Mouse (Mus musculus) forebrain, postnatal 0 days (tissue): ENCODE results near the gene Il27. TPM values are rescaled to one million over a fixed set of nuclear protein-coding genes. Genes with fewer than 3 reads are reported as not detected.

Source experiments
- ATAC-seq: fragments of 200-750 bp; cut with Nextera tagmentation; 2 replicates; pipeline ENCODE4 v1.8.0; 2017; ENCODE audit warnings: mild to moderate bottlenecking, moderate library complexity
- DNase-seq: peaks from one replicate; pipeline ENCODE4 v3.0.0-alpha.2; 2015
- H3K27ac ChIP-seq: fragments of 300-500 bp; sonication (generic); 2 replicates; pipeline ENCODE4 v1.5.1; 2014; ENCODE audit warnings: low read depth, mild to moderate bottlenecking, antibody characterized with exemption, low read length, moderate library complexity, mixed read lengths
- H3K27me3 ChIP-seq: fragments of 300-500 bp; sonication (generic); 2 replicates; pipeline ENCODE4 v1.6.1; 2014; ENCODE audit warnings: mild to moderate bottlenecking, low read length, mixed read lengths; ENCODE audit not compliant: insufficient read depth
- H3K36me3 ChIP-seq: fragments of 300-500 bp; sonication (generic); 2 replicates; pipeline ENCODE4 v1.6.1; 2014; ENCODE audit warnings: mild to moderate bottlenecking, moderate library complexity; ENCODE audit not compliant: insufficient read depth
- H3K4me1 ChIP-seq: fragments of 300-500 bp; sonication (generic); 2 replicates; pipeline ENCODE4 v1.6.1; 2014; ENCODE audit warnings: antibody characterized with exemption; ENCODE audit not compliant: insufficient read depth
- H3K4me2 ChIP-seq: fragments of 300-500 bp; sonication (generic); 2 replicates; pipeline ENCODE4 v1.6.1; 2014; ENCODE audit warnings: low read depth, mild to moderate bottlenecking, moderate library complexity
- H3K4me3 ChIP-seq: fragments of 300-500 bp; sonication (generic); 2 replicates; pipeline ENCODE4 v1.5.1; 2014; ENCODE audit warnings: low read depth, low read length, mixed read lengths
- H3K9ac ChIP-seq: fragments of 300-500 bp; sonication (generic); 2 replicates; pipeline ENCODE4 v1.6.1; 2014; ENCODE audit warnings: mild to moderate bottlenecking
- H3K9me3 ChIP-seq: fragments of 300-500 bp; sonication (generic); 2 replicates; pipeline ENCODE4 v1.6.1; 2016; ENCODE audit warnings: low read length
- CTCF ChIP-seq: sonication (generic); IDR thresholded peaks from 2 replicates; pipeline ENCODE4 v1.5.1; 2016; ENCODE audit warnings: antibody characterized with exemption, control low read depth, low read depth
- WGBS: fragments of 180-500 bp; shearing (Covaris S2); extraction: QIAGEN DNeasy Blood & Tissue Kit; methylation state at CpG from one replicate; pipeline ENCODE4 v1.1.7; 2014; 5-methylcytosine and 5-hydroxymethylcytosine counted together
- polyA plus RNA-seq: library from polyadenylated mRNA; unstranded; fragments of >200 nt; fragmentation: Nextera tagmentation; extraction: Ambion mirVana; gene quantifications from 2 replicates; pipeline ENCODE4 v1.2.1, GENCODE M21; 2015
- total RNA-seq: library from RNA; depleted of rRNA; stranded (reverse); fragments of >200 nt; gene quantifications from 2 replicates; pipeline ENCODE4 v1.2.3, GENCODE M21; 2014

Il27 gene
- total and polyA plus RNA-seq, 2 experiments from 2014 or later: not detected

DNA sequence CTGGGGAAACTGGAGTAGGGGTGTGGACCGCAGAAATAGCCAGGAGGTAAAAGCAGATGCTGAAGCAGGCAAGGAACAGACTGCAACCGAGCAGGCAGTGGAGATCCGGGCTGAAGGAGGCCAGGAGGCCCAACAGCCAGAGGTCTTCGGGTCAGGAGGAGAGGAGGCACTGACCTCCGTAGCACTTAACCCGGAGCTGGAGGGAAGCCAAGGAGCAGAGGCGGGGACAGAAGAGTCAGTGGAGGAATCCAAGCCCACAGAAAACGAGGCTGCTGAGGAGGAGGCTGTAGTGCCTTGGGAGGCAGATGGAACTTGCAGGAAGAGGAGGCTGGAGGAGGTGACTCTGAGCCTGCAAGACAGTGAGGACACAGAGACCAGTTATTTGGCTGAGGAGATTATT is 7.9 kb downstream of the Il27 start:
- H3K27ac ChIP-seq: no peak overlapping the region
- H3K4me1 ChIP-seq: peaks cover 8% of the 10 kb centered on the region
- H3K9me3 ChIP-seq: no peaks in the 10 kb centered on the region
- H3K27me3 ChIP-seq: 0 out of 2 replicates have a peak, but pooled peaks cover 3% of the 10 kb centered on the region
- H3K4me3 ChIP-seq: no peak overlapping the region
- no peak overlapping the region for H3K4me2 ChIP-seq
- ATAC-seq (no peak), DNase-seq (no peak)
- 68% methylated on average over 8 of the region's 8 CpGs for WGBS
- H3K9ac ChIP-seq: no peak overlapping the region
- H3K36me3 ChIP-seq: no peaks in the 10 kb centered on the region
- TF ChIP-seq CTCF: no peak

DNA sequence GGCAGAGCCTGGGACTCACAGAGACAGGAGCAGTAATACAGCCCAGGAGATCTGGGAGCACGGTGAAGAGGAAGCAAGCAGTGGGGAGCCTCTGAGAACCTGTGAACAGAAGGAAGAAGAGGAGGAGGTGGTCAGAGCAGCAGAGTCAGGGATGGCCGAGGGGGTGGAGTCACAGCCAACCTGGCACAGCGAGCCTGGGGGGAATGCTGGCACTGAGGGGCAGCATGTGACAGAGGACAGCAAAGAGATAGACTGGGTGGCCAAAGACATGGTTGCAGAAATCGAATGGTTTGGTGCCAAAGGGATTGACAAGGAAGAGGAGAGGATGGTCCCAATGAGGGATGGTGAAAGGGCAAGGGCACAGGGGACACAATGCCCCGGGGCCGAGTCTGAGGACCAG is 9.0 kb downstream of the Il27 start, which contains the start of gene Cln3:
Gene Cln3, minus strand, starts transcription at position 101 of the 400 bp plus-strand sequence.
- no peak within 1 kb of the TSS for H3K4me2 ChIP-seq
- no peak within 1 kb of the TSS for H3K9ac ChIP-seq
- H3K4me1 ChIP-seq: peaks cover 9% of the 10 kb centered on the region
- ATAC-seq (no peak), DNase-seq (no peak)
- H3K27ac ChIP-seq: no peak within 1 kb of the TSS
- TF ChIP-seq CTCF: no peak
- 81% methylated on average over 6 of the region's 6 CpGs for WGBS
- no peak within 1 kb of the TSS for H3K4me3 ChIP-seq
- 0 out of 2 replicates have a peak, but pooled peaks cover 3% of the 10 kb centered on the region for H3K27me3 ChIP-seq
- H3K9me3 ChIP-seq: no peaks in the 10 kb centered on the region
- no peaks in the 10 kb centered on the region for H3K36me3 ChIP-seq

DNA sequence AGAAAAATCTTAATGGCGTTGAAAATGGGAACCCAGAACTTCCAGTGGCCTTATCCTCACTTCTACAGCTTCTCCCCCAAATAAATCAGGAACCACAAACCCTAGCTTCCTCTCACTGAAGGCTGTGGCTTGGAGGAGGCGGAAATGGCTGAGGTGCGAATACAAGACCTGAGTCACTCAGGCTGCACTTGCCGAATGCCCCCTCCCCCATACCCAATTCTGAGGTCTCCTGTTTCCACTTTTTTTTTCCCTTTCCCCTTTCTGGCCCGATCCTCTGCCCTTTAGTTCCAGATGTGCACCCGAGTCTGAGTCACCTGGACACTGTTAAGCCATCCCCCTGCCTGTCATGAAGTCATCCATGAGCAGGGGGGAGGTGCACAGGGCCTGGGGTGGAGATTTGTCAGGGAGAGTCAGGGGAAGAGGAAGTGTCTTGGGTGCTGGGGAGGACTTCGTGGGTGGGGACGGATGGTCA is 10.2 kb downstream of the Il27 start, which contains the start of gene Apobr:
Gene Apobr, plus strand, starts transcription at position 437 of the 472 bp plus-strand sequence.
- H3K4me1 ChIP-seq: peaks cover 9% of the 10 kb centered on the region

DNA sequence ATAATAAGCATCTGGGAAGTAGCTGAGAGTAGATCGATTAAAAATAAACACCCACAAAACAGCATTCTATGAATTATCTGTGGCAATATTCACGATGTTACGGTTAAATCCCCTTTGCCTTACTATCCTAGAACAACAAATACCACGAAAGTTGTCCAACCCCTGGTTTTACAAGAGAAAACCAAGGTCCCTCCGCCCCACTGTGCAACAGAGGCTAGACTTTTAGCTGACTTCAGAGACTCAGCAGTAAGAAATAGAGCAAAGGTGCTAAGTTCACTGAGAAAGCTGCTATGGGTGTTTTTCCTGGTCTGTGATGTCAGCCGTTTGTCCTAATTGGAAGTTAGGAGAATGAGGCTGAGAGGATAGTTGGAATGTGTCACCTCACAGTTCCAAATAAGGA is 11.0 kb downstream of the Il27 start:
- 65% methylated on average over 6 of the region's 6 CpGs for WGBS
- Histone ChIP-seq H3K9ac (peak overlapping the region; percentile 55), H3K9me3 (no peaks in the 10 kb centered on the region), H3K4me1 (peaks cover 9% of the 10 kb centered on the region), H3K27me3 (0 out of 2 replicates have a peak, but pooled peaks cover 3% of the 10 kb centered on the region), H3K27ac (peak overlapping the region; percentile 92; the same call in 1 of the 2 replicates), H3K4me2 (peak overlapping the region; percentile 80), H3K4me3 (peak overlapping the region; percentile 66), H3K36me3 (no peaks in the 10 kb centered on the region)
- ATAC-seq (no peak), DNase-seq (no peak)
- TF ChIP-seq CTCF: no peak

More for the DNA sequence above, 10.2 kb downstream of the Il27 start, which contains the start of gene Apobr:
- Histone ChIP-seq H3K27me3 (0 out of 2 replicates have a peak, but pooled peaks cover 3% of the 10 kb centered on the region), H3K4me2 (peak within 1 kb of the TSS; percentile 80; the same call in 1 of the 2 replicates), H3K4me3 (peak within 1 kb of the TSS; percentile 66; the same call in 1 of the 2 replicates), H3K36me3 (no peaks in the 10 kb centered on the region), H3K9me3 (no peaks in the 10 kb centered on the region), H3K27ac (no peak within 1 kb of the TSS), H3K9ac (no peak within 1 kb of the TSS)
- no peak for TF ChIP-seq CTCF
- DNase-seq (no peak), ATAC-seq (no peak)
- 84% methylated on average over 8 of the region's 8 CpGs for WGBS

DNA sequence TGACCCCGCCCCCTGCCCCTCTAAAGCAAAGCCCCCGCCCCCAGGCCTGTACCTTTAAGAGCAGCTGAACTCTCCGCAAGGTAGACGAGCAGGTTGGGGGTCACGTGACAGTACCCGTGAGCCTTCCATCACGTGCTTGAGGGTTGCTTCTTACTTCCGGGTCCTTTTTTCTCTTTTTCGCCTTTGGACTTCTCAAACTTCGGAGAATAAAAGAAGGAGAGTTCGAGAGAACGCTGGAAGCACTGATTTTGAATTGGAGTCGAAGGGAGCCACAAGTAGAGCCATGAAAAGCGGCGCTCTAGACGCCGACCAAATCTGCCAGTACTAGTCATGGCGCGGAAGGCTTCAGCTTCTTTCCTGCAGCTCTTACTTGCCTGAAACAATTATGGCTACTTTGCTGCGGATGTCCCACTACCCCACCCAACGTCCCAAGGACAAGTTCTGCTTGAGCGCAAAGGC is 11.5 kb downstream of the Il27 start:
- Histone ChIP-seq H3K4me3 (peak overlapping the region; percentile 66), H3K4me2 (peak overlapping the region; percentile 80), H3K9ac (peak overlapping the region; percentile 55), H3K4me1 (peaks cover 9% of the 10 kb centered on the region), H3K9me3 (no peaks in the 10 kb centered on the region), H3K27me3 (0 out of 2 replicates have a peak, but pooled peaks cover 3% of the 10 kb centered on the region), H3K36me3 (no peaks in the 10 kb centered on the region), H3K27ac (peak overlapping the region; percentile 92)
- no peak for TF ChIP-seq CTCF
- peak; percentile 95 for ATAC-seq
- DNase-seq: peak; percentile 94
- WGBS: under 1% methylated on average over 22 of the region's 22 CpGs

DNA sequence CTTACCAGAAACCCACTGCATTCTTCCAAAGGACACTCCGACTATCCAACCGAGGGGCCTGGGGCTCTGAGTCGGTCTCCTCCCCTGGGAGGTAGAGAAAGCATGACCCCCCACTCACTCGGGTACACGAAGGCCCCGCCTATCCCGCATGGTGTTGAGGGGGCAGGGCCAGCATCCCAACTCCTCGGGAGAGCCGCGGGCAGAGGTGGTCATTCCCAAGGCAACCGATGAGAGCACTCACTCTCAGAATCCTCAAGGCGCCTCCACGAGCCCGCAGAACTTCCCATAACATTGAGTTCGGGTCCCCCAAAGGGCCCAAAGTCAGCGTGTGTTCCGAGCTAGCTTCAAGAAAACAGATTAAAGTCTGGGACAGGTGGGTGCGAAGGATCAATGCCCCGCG is 12.0 kb downstream of the Il27 start:
- H3K4me3 ChIP-seq: peak overlapping the region; percentile 66
- no peak for TF ChIP-seq CTCF
- peak; percentile 60 for ATAC-seq
- no peak overlapping the region; the same call in 1 of the 2 replicates for H3K27ac ChIP-seq
- H3K4me2 ChIP-seq: peak overlapping the region; percentile 80
- no peaks in the 10 kb centered on the region for H3K9me3 ChIP-seq
- WGBS: under 1% methylated on average over 20 of the region's 20 CpGs
- H3K4me1 ChIP-seq: peaks cover 9% of the 10 kb centered on the region
- peak overlapping the region; percentile 55 for H3K9ac ChIP-seq
- no peaks in the 10 kb centered on the region for H3K27me3 ChIP-seq
- no peaks in the 10 kb centered on the region; the same call in 1 of the 2 replicates for H3K36me3 ChIP-seq
- no peak for DNase-seq

DNA sequence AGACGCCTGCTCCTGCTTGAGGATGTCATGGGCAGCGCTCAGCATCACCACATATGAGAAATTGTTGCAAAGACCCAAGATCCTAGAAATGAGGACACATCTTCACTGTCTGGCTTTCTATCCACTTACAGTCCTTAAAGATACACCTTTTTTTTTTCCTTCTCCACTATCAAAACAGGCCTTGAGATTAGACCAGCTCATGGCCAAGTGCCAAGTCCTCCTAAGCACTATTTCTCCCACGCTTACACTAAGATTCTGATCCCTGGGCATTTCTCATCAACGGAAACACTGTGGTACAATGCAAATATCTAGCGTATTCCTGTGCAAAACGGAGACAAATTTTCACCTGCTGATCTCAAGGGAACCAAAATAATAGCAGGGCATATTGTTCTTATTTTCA is 13.1 kb downstream of the Il27 start:
- WGBS: 82% methylated on average over 6 of the region's 6 CpGs
- DNase-seq (no peak), ATAC-seq (no peak)
- no peak overlapping the region for H3K9ac ChIP-seq
- no peak overlapping the region for H3K4me3 ChIP-seq
- peaks cover 9% of the 10 kb centered on the region for H3K4me1 ChIP-seq
- H3K27me3 ChIP-seq: no peaks in the 10 kb centered on the region
- H3K36me3 ChIP-seq: no peaks in the 10 kb centered on the region; the same call in 1 of the 2 replicates
- no peaks in the 10 kb centered on the region for H3K9me3 ChIP-seq
- TF ChIP-seq CTCF: no peak
- no peak overlapping the region for H3K27ac ChIP-seq
- no peak overlapping the region for H3K4me2 ChIP-seq
